Mouse (Mus musculus): ENCODE measurements around the gene D5Ertd579e. TPM values are rescaled to one million over a fixed set of nuclear protein-coding genes. Genes with fewer than 3 reads are reported as not detected.
A peak's percentile ranks its signal among the peaks of the same experiment; 100 is the strongest.

The D5Ertd579e gene
- polyA plus RNA-seq, 1 experiment, result 27.4 TPM

DNA sequence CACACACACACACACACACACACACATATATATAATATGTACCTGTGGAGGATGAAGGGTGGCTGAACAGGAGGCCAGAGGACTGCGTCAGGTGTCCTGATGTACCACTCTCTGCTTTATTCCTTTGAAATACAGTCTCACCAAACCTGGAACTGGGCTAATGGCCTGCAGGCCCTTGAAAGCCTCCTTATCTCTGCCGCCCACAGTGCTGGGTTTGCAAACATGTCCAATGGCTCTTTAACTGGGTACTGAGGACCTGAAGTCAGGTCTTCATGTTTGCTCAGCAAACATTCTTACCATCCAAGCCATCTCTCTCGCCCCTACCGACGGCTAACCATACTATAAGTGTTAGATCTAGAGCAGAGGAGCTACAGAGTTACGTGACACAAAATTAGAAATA is 17.9 kb upstream of the D5Ertd579e start:
- H3K27ac ChIP-seq (ENCODE audit: insufficient read depth, low read depth, low read length), result peak overlapping the region; percentile 80
- H3K4me1 ChIP-seq (ENCODE audit: control insufficient read depth, insufficient read depth, insufficient read length, low read length), result peaks cover 20% of the 10 kb centered on the region
- TF ChIP-seq POLR2A (IDR thresholded peaks at IDR 0.05; ENCODE audit: low read depth, low read length) (no peak), CTCF (IDR thresholded peaks at IDR 0.05; ENCODE audit: extremely low read depth, insufficient read length, insufficient replicate concordance, low read depth, low read length) (no peak)
- H3K36me3 ChIP-seq (ENCODE audit: control insufficient read depth, insufficient read depth, low read length), result no peaks in the 10 kb centered on the region
- H3K4me3 ChIP-seq (ENCODE audit: low read depth, low read length), result no peak overlapping the region
- no peaks in the 10 kb centered on the region for H3K27me3 ChIP-seq (ENCODE audit: control insufficient read depth, insufficient read depth, low read length)
- WGBS, result 66% methylated on average over 6 of the region's 6 CpGs

DNA sequence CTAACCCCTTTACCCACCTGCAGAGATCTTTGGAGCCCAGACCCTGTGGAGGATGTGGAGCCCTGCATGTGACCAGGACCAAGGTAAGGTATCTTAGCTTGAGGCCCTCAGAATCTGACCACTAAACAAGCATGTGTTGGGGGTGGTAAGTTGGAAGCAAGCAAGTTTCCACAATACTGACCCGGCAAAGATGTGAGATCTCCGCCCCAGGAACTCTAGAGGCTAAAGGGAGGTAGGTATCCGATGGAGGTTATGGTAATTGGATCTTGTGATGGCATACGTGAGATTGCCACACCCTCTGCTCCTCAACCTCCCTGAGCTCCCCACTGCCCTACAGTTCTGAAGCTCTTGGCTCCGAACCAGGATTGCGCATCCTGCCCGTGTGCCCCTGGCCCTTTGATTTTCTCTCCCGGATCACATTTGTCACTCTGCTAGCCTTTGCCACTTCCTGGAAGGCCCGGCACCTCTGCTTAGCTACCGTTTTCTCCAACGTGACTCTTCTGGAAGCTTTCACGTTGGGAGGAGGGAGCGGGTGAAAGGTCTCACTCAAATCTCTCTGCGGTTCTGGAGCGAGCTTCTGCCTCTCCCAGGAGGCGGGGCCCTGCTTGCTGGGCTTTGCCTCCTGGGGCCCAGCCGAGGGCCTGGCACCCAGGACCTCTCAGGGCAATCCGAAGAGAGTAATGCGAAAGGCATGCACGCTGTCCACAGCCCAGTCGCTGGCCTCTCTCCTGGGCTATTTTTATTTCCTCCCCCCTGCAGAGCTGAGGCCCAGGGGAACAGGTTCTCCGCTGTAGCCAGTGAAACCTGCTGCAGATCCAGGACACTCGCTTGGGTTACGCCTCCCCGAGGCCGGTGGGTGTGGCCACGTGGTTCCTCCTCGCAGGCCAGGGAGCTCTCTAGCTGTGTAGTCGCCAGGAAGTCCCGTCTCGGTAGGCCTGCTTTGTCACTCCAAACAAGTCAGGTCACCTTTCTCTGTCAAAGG is 17.0 kb upstream of the D5Ertd579e start:
- peak overlapping the region; percentile 56 for H3K4me3 ChIP-seq (ENCODE audit: low read depth, low read length)
- 4% methylated on average over 31 of the region's 31 CpGs for WGBS
- H3K4me1 ChIP-seq (ENCODE audit: control insufficient read depth, insufficient read depth, insufficient read length, low read length), result peaks cover 20% of the 10 kb centered on the region
- TF ChIP-seq CTCF (IDR thresholded peaks at IDR 0.05; ENCODE audit: extremely low read depth, insufficient read length, insufficient replicate concordance, low read depth, low read length) (no peak), POLR2A (IDR thresholded peaks at IDR 0.05; ENCODE audit: low read depth, low read length) (peak; percentile 81)
- no peaks in the 10 kb centered on the region for H3K36me3 ChIP-seq (ENCODE audit: control insufficient read depth, insufficient read depth, low read length)
- no peaks in the 10 kb centered on the region for H3K27me3 ChIP-seq (ENCODE audit: control insufficient read depth, insufficient read depth, low read length)
- peak overlapping the region; percentile 80 for H3K27ac ChIP-seq (ENCODE audit: insufficient read depth, low read depth, low read length)

DNA sequence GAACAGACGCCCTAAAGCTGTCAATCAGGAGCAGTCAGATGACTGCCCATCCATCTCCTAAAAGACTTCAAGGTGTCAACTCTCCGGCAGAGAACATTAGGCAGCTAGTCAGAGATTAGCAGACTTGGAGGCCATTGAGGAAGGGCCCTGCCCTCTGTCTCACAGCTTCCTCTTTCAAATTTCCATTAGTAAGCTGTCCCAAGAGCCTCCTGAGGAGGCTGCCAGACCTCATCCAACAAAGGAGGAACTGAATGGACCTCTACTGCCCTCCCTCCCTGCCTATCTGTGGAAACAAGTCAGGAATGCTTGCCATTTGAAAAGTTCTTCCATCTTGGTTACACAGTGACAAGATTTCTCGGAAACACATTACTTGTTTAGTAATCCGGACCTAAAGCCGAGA is 16.0 kb upstream of the D5Ertd579e start:
- H3K4me3 ChIP-seq (ENCODE audit: low read depth, low read length), result no peak overlapping the region
- 84% methylated on average over 5 of the region's 5 CpGs for WGBS

DNA sequence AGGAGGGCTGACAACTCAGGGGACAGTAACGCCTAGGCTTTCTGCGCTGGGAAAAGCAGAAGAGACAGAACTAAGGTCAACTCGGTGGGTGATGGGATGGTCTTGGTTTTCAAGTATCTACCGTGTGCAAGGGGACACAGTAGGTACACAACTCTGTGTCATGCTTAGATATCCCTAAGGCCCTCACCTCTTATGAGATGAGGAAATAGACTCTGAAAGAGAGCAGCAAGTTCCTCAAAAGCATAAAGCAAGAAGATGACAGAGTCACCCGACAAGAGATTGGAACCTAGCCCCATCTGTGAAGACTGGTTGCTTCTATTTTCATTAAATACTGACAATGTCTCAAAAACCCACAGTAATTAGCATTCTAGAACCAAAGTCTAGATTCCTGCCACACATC is 10.0 kb upstream of the D5Ertd579e start:
- no peaks in the 10 kb centered on the region for H3K36me3 ChIP-seq (ENCODE audit: control insufficient read depth, insufficient read depth, low read length)
- H3K27ac ChIP-seq (ENCODE audit: insufficient read depth, low read depth, low read length), result no peak overlapping the region
- TF ChIP-seq POLR2A (IDR thresholded peaks at IDR 0.05; ENCODE audit: low read depth, low read length), result no peak
- no peak for TF ChIP-seq CTCF (IDR thresholded peaks at IDR 0.05; ENCODE audit: extremely low read depth, insufficient read length, insufficient replicate concordance, low read depth, low read length)
- 82% methylated on average over 5 of the region's 5 CpGs for WGBS
- H3K27me3 ChIP-seq (ENCODE audit: control insufficient read depth, insufficient read depth, low read length), result no peaks in the 10 kb centered on the region
- H3K4me3 ChIP-seq (ENCODE audit: low read depth, low read length), result no peak overlapping the region
- peaks cover 12% of the 10 kb centered on the region; the same call in 1 of the 2 replicates for H3K4me1 ChIP-seq (ENCODE audit: control insufficient read depth, insufficient read depth, insufficient read length, low read length)

More for the DNA sequence above, 16.0 kb upstream of the D5Ertd579e start:
- Histone ChIP-seq H3K4me1 (ENCODE audit: control insufficient read depth, insufficient read depth, insufficient read length, low read length) (peaks cover 20% of the 10 kb centered on the region), H3K27ac (ENCODE audit: insufficient read depth, low read depth, low read length) (peak overlapping the region; percentile 80; the same call in 1 of the 2 replicates), H3K36me3 (ENCODE audit: control insufficient read depth, insufficient read depth, low read length) (no peaks in the 10 kb centered on the region), H3K27me3 (ENCODE audit: control insufficient read depth, insufficient read depth, low read length) (no peaks in the 10 kb centered on the region)
- no peak for TF ChIP-seq CTCF (IDR thresholded peaks at IDR 0.05; ENCODE audit: extremely low read depth, insufficient read length, insufficient replicate concordance, low read depth, low read length)
- no peak for TF ChIP-seq POLR2A (IDR thresholded peaks at IDR 0.05; ENCODE audit: low read depth, low read length)

DNA sequence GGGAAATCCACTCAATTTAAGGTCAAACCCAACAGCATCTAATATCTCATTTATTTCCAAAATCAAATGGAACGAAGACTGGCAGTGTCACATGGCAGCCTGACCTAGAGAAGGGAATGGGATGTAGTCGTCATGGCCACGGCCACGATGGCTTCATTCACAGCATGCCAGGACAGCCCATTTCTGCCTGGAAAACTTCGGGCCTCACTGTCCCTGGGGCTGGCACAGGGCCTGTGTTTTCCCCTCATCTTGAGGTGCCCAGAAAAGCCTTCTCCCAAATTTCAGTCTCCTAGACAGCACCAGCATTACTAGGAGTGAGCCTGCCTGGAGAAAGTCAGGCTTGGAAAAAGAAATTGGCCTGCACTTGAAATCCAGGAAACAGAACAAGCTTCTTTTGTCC is 9.6 kb upstream of the D5Ertd579e start:
- no peak overlapping the region for H3K27ac ChIP-seq (ENCODE audit: insufficient read depth, low read depth, low read length)
- H3K4me1 ChIP-seq (ENCODE audit: control insufficient read depth, insufficient read depth, insufficient read length, low read length), result peaks cover 14% of the 10 kb centered on the region; the same call in 1 of the 2 replicates
- TF ChIP-seq CTCF (IDR thresholded peaks at IDR 0.05; ENCODE audit: extremely low read depth, insufficient read length, insufficient replicate concordance, low read depth, low read length) (no peak), POLR2A (IDR thresholded peaks at IDR 0.05; ENCODE audit: low read depth, low read length) (no peak)
- H3K27me3 ChIP-seq (ENCODE audit: control insufficient read depth, insufficient read depth, low read length), result no peaks in the 10 kb centered on the region
- WGBS, result 88% methylated on average over 5 of the region's 5 CpGs
- H3K4me3 ChIP-seq (ENCODE audit: low read depth, low read length), result no peak overlapping the region
- no peaks in the 10 kb centered on the region for H3K36me3 ChIP-seq (ENCODE audit: control insufficient read depth, insufficient read depth, low read length)

DNA sequence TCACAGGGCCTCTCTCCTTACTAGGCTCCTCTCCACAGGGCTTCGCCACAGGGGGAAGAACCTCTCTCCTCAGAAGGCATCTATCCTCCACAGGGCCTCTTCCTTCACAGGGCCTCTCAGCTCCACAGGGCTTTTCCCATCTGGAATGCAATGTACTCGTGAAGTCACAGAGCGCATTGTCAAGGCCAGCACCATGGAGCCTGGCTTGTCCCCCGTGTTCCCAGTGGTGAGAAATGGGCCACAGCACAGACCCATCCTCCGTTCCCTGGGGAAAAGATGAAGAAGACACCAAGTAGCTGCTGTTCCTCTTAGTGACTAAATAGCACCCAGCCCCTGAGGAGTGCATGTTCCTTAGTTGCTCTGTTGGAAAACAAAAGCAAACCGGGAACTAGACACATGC is 8.9 kb upstream of the D5Ertd579e start:
- Histone ChIP-seq H3K27me3 (ENCODE audit: control insufficient read depth, insufficient read depth, low read length) (no peaks in the 10 kb centered on the region), H3K27ac (ENCODE audit: insufficient read depth, low read depth, low read length) (no peak overlapping the region), H3K4me1 (ENCODE audit: control insufficient read depth, insufficient read depth, insufficient read length, low read length) (peaks cover 21% of the 10 kb centered on the region), H3K4me3 (ENCODE audit: low read depth, low read length) (no peak overlapping the region), H3K36me3 (ENCODE audit: control insufficient read depth, insufficient read depth, low read length) (no peaks in the 10 kb centered on the region)
- TF ChIP-seq POLR2A (IDR thresholded peaks at IDR 0.05; ENCODE audit: low read depth, low read length) (no peak), CTCF (IDR thresholded peaks at IDR 0.05; ENCODE audit: extremely low read depth, insufficient read length, insufficient replicate concordance, low read depth, low read length) (no peak)
- 85% methylated on average over 6 of the region's 6 CpGs for WGBS

DNA sequence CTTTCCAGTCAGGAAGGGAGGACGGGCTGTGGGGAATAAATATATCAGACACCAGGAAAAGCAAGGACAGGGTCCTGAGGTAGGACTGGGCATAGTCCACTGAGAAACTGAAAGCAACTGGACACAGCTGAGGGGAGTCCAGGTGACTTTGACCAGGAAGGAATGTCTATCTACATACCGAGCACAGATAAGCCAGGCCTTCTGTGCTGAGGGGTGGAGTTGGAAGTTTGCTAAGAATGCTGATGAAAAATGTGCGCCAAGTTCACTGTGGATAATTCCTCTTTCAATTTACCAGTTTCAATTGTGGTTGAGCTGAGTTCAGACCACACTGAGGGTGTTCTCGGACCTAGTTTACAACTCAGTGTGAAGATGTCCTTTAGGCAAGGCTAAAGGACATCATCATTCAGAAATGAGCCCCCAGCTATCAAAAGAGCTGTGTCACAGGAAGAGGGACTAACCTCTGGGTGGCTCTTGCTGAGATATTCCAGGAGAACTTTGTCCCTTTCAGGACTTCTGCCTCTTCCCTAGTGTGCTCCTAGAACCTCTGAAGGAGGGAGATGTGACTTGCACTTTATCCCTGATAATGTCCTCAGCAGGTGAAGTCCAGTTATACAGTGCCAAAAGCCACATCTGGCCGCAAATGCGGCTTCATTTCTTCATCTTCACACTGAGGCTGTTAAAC is 5.3 kb upstream of the D5Ertd579e start:
- H3K27me3 ChIP-seq (ENCODE audit: control insufficient read depth, insufficient read depth, low read length), result no peaks in the 10 kb centered on the region
- H3K4me3 ChIP-seq (ENCODE audit: low read depth, low read length), result no peak overlapping the region
- WGBS, result 17% methylated on average over 6 of the region's 6 CpGs
- TF ChIP-seq POLR2A (IDR thresholded peaks at IDR 0.05; ENCODE audit: low read depth, low read length) (no peak), CTCF (IDR thresholded peaks at IDR 0.05; ENCODE audit: extremely low read depth, insufficient read length, insufficient replicate concordance, low read depth, low read length) (no peak)
- H3K27ac ChIP-seq (ENCODE audit: insufficient read depth, low read depth, low read length), result peak overlapping the region; percentile 99
- peaks cover 34% of the 10 kb centered on the region for H3K4me1 ChIP-seq (ENCODE audit: control insufficient read depth, insufficient read depth, insufficient read length, low read length)
- no peaks in the 10 kb centered on the region for H3K36me3 ChIP-seq (ENCODE audit: control insufficient read depth, insufficient read depth, low read length)
